Mouse (Mus musculus) erythroid progenitor cell, adult 5-6 weeks (primary cell): ENCODE results near the gene Asb7. TPM values are rescaled to one million over a fixed set of nuclear protein-coding genes. Genes with fewer than 3 reads are reported as not detected.
A peak's percentile ranks its signal among the peaks of the same experiment; 100 is the strongest.

Experiments
- ATAC-seq: replicated peaks from 2 replicates; pipeline ENCODE4 v1.8.0; 2016; ENCODE audit warnings: moderate number of reproducible peaks, mild to moderate bottlenecking, moderate TSS enrichment, inconsistent platforms; ENCODE audit not compliant: poor library complexity, low FRiP score, severe bottlenecking
- total RNA-seq, 2 experiments: library from RNA; stranded (forward) in 1 of 2; stranded (reverse) in 1 of 2; fragments of 150-400 nt in 1 of 2; fragments of 186-747, 209-891 nt in 1 of 2; gene quantifications; 2 replicates each; pipeline versions ENCODE4 v1.2.3 to v1.2.4; 2015 to 2017; ENCODE audit warnings: low replicate concordance in 2 of 2

Gene Asb7
- 2.9 and 5.0 TPM in 2 replicates for total RNA-seq (2015; ENCODE audit: low replicate concordance)
- total RNA-seq (2017; ENCODE audit: low replicate concordance): 1.4 and 1.7 TPM in 2 replicates

- ATAC-seq: no peak
Observed at GRCm38 (mm10) chr7:66689294-66689619, at the start of gene Asb7. Gene Asb7 (minus strand): TSS chr7:66689596.

GRCm38 (mm10) chr7:66737418-66737817 lies 48.0 kb upstream of the Asb7 start:
- no peak for ATAC-seq

GRCm38 (mm10) chr7:66734993-66735392 lies 45.6 kb upstream of the Asb7 start:
- ATAC-seq: no peak

GRCm38 (mm10) chr7:66734466-66734865 lies 45.1 kb upstream of the Asb7 start:
- ATAC-seq: no peak

- no peak for ATAC-seq
Observed at GRCm38 (mm10) chr7:66733882-66734281, 44.5 kb upstream of the Asb7 start.

- no peak for ATAC-seq
Observed at GRCm38 (mm10) chr7:66733431-66733830, 44.0 kb upstream of the Asb7 start.

- no peak for ATAC-seq
Observed at GRCm38 (mm10) chr7:66729232-66729631, 39.8 kb upstream of the Asb7 start.

GRCm38 (mm10) chr7:66728072-66728471 lies 38.7 kb upstream of the Asb7 start:
- ATAC-seq: no peak

- ATAC-seq: no peak
Observed at GRCm38 (mm10) chr7:66724954-66725353, 35.6 kb upstream of the Asb7 start.

GRCm38 (mm10) chr7:66724514-66724913 lies 35.1 kb upstream of the Asb7 start:
- no peak for ATAC-seq

GRCm38 (mm10) chr7:66711166-66711565 lies 21.8 kb upstream of the Asb7 start:
- no peak for ATAC-seq

GRCm38 (mm10) chr7:66704631-66705030 lies 15.2 kb upstream of the Asb7 start:
- no peak for ATAC-seq

- no peak for ATAC-seq
Observed at GRCm38 (mm10) chr7:66702721-66703120, 13.3 kb upstream of the Asb7 start.

- ATAC-seq: no peak
Observed at GRCm38 (mm10) chr7:66694467-66694866, 5.1 kb upstream of the Asb7 start.

GRCm38 (mm10) chr7:66689620-66690360 lies 394 bp upstream of the Asb7 start, which contains the start of gene Lins1:
Gene Lins1 (plus strand): TSS chr7:66689889.
- peak; percentile 98 for ATAC-seq

GRCm38 (mm10) chr7:66688721-66689120 lies 675 bp downstream of the Asb7 start:
- ATAC-seq: no peak

GRCm38 (mm10) chr7:66682119-66682863 lies 7.1 kb downstream of the Asb7 start:
- no peak for ATAC-seq

- no peak for ATAC-seq
Observed at GRCm38 (mm10) chr7:66675800-66676199, 13.6 kb downstream of the Asb7 start.

- ATAC-seq: no peak
Observed at GRCm38 (mm10) chr7:66667064-66667463, 22.3 kb downstream of the Asb7 start.

GRCm38 (mm10) chr7:66663548-66663947 lies 25.8 kb downstream of the Asb7 start:
- ATAC-seq: no peak

GRCm38 (mm10) chr7:66661572-66661971 lies 27.8 kb downstream of the Asb7 start:
- peak; percentile 83 for ATAC-seq
